Mouse (Mus musculus) kidney, adult 2 months (tissue): Measurements from ENCODE around the gene Ripply2. TPM values are rescaled to one million over a fixed set of nuclear protein-coding genes. Genes with fewer than 3 reads are reported as not detected.
A peak's percentile ranks its signal among the peaks of the same experiment; 100 is the strongest.

ENCODE experiments used
- DNase-seq: peaks from one replicate; pipeline ENCODE4 v3.0.0; 2021
- H3K27ac ChIP-seq: fragments of 200-500 bp; 2 replicates; pipeline ENCODE4 v1.5.1; 2012; ENCODE audit warnings: low read depth, low read length, control low read depth, inconsistent platforms; ENCODE audit not compliant: insufficient read depth
- H3K27me3 ChIP-seq: fragments of 200-500 bp; replicated peaks from 2 replicates; pipeline ENCODE4 v1.6.1; 2012; ENCODE audit warnings: mild to moderate bottlenecking, moderate library complexity, low read length, inconsistent platforms; ENCODE audit not compliant: control insufficient read depth, insufficient read depth
- H3K36me3 ChIP-seq: fragments of 200-500 bp; 2 replicates; pipeline ENCODE4 v1.6.1; 2012; ENCODE audit warnings: mild to moderate bottlenecking, moderate library complexity, low read length, inconsistent platforms; ENCODE audit not compliant: control insufficient read depth, insufficient read depth
- H3K4me1 ChIP-seq: fragments of 200-500 bp; 2 replicates; pipeline ENCODE4 v1.6.1; 2011; ENCODE audit warnings: low read length; ENCODE audit not compliant: control insufficient read depth, insufficient read depth
- H3K4me3 ChIP-seq: fragments of 200-500 bp; 2 replicates; pipeline ENCODE4 v1.5.1; 2011; ENCODE audit warnings: mild to moderate bottlenecking, low read depth, low read length, control low read depth; ENCODE audit not compliant: insufficient read depth
- CTCF ChIP-seq: fragments of 200-500 bp; conservative IDR thresholded peaks from 2 replicates; pipeline ENCODE4 v1.5.1; 2011; ENCODE audit warnings: low read depth, mild to moderate bottlenecking, control low read depth, low read length, moderate library complexity, mixed read lengths; ENCODE audit not compliant: insufficient read depth, insufficient read length
- POLR2A ChIP-seq: fragments of 200-500 bp; IDR thresholded peaks from one replicate; pipeline ENCODE4 v1.6.1; 2011; ENCODE audit warnings: low read depth, low read length, control low read depth
- WGBS: fragments of 180-500 bp; shearing (Covaris S2); methylation state at CpG from one replicate; pipeline ENCODE4 v1.1.7; 2018; 5-methylcytosine and 5-hydroxymethylcytosine counted together
- polyA plus RNA-seq: library from polyadenylated mRNA; depleted of rRNA; stranded (reverse); fragments of >200 nt; gene quantifications from 2 replicates; pipeline ENCODE4 v1.2.3, GENCODE M21; 2012

Ripply2 gene
- polyA plus RNA-seq, 1 experiment, result not detected

- no peak overlapping the region for H3K27ac ChIP-seq
- 68% methylated on average over 2 of the region's 2 CpGs for WGBS
- no peak for TF ChIP-seq CTCF
- no peak for TF ChIP-seq POLR2A
- DNase-seq, result no peak
- no peaks in the 10 kb centered on the region for H3K4me1 ChIP-seq
- H3K36me3 ChIP-seq, result no peaks in the 10 kb centered on the region
- H3K27me3 ChIP-seq, result no peaks in the 10 kb centered on the region
- no peak overlapping the region for H3K4me3 ChIP-seq
Observed at GRCm38 (mm10) chr9:86999956-87000582, 15.3 kb upstream of the Ripply2 start.

- Histone ChIP-seq H3K4me3 (no peak overlapping the region), H3K27ac (no peak overlapping the region), H3K36me3 (no peaks in the 10 kb centered on the region), H3K4me1 (no peaks in the 10 kb centered on the region), H3K27me3 (no peaks in the 10 kb centered on the region)
- no peak for DNase-seq
- 73% methylated on average over 6 of the region's 6 CpGs for WGBS
- TF ChIP-seq POLR2A (no peak), CTCF (no peak)
Observed at GRCm38 (mm10) chr9:87004701-87005434, 10.5 kb upstream of the Ripply2 start.

- 41% methylated on average over 5 of the region's 5 CpGs for WGBS
- TF ChIP-seq POLR2A (no peak), CTCF (no peak)
- Histone ChIP-seq H3K4me1 (no peaks in the 10 kb centered on the region), H3K36me3 (no peaks in the 10 kb centered on the region), H3K27me3 (no peaks in the 10 kb centered on the region), H3K4me3 (no peak overlapping the region), H3K27ac (no peak overlapping the region)
- DNase-seq, result no peak
Observed at GRCm38 (mm10) chr9:87005435-87005779, 9.9 kb upstream of the Ripply2 start.

GRCm38 (mm10) chr9:87008507-87008906 is 6.8 kb upstream of the Ripply2 start:
- TF ChIP-seq POLR2A (no peak), CTCF (no peak)
- DNase-seq, result no peak
- Histone ChIP-seq H3K27ac (no peak overlapping the region), H3K4me1 (no peaks in the 10 kb centered on the region), H3K27me3 (no peaks in the 10 kb centered on the region; the same call in 1 of the 2 replicates), H3K4me3 (no peak overlapping the region), H3K36me3 (no peaks in the 10 kb centered on the region)
- WGBS, result 48% methylated on average over 6 of the region's 6 CpGs

- Histone ChIP-seq H3K36me3 (no peaks in the 10 kb centered on the region), H3K27ac (no peak overlapping the region), H3K27me3 (no peaks in the 10 kb centered on the region; the same call in 1 of the 2 replicates), H3K4me1 (no peaks in the 10 kb centered on the region), H3K4me3 (no peak overlapping the region)
- TF ChIP-seq CTCF (no peak), POLR2A (no peak)
- 91% methylated on average over 1 of the region's 1 CpGs for WGBS
- DNase-seq, result no peak
Observed at GRCm38 (mm10) chr9:87008919-87009318, 6.4 kb upstream of the Ripply2 start.

- DNase-seq, result no peak
- H3K4me1 ChIP-seq, result no peaks in the 10 kb centered on the region
- 7% methylated on average over 10 of the region's 10 CpGs for WGBS
- H3K36me3 ChIP-seq, result no peaks in the 10 kb centered on the region
- no peak overlapping the region for H3K27ac ChIP-seq
- TF ChIP-seq POLR2A (no peak), CTCF (no peak)
- no peaks in the 10 kb centered on the region; the same call in 1 of the 2 replicates for H3K27me3 ChIP-seq
- no peak overlapping the region for H3K4me3 ChIP-seq
Observed at GRCm38 (mm10) chr9:87015938-87016294, 579 bp downstream of the Ripply2 start.

- Histone ChIP-seq H3K27me3 (no peaks in the 10 kb centered on the region), H3K36me3 (no peaks in the 10 kb centered on the region), H3K27ac (peak within 1 kb of the TSS; percentile 62), H3K4me3 (peak within 1 kb of the TSS; percentile 63), H3K4me1 (0 out of 2 replicates have a peak, but pooled peaks cover 3% of the 10 kb centered on the region)
- peak; percentile 97 for DNase-seq
- WGBS, result 2% methylated on average over 47 of the region's 52 CpGs
- TF ChIP-seq POLR2A, result peak; percentile 28
- TF ChIP-seq CTCF, result no peak
Observed at GRCm38 (mm10) chr9:87021778-87022523, 6.6 kb downstream of the Ripply2 start, which contains the start of gene Cyb5r4. Gene Cyb5r4 (plus strand): TSS chr9:87022014.
